Mouse (Mus musculus): Measurements from ENCODE around the gene Gm20830.
"Not testable (repeated sequence)": the region's sequence is repeated elsewhere in the genome, so short reads cannot be mapped to it uniquely, and the experiment has no call there.

Gene Gm20830

GRCm38 (mm10) chrY:6918182-6918581 is at the start of gene Gm20830:
Gene Gm20830 (minus strand): TSS chrY:6918282.
- in situ Hi-C loops (cut with MboI, MseI): not testable (repeated sequence)
